Mouse (Mus musculus) liver (tissue): ENCODE results near the gene Hlcs.

Experiments
- DNase-seq: peaks from one replicate; pipeline ENCODE4 v3.0.0-alpha.2; 2020; ENCODE audit warnings: mixed read lengths

Gene Hlcs

GRCm38 (mm10) chr16:94195913-94196312, 117.5 kb downstream of the Hlcs start:
- DNase-seq = no peak

- DNase-seq = no peak
Observed at GRCm38 (mm10) chr16:94191379-94192315, 121.7 kb downstream of the Hlcs start.

- DNase-seq = no peak
Observed at GRCm38 (mm10) chr16:94190256-94190655, 123.1 kb downstream of the Hlcs start.

- DNase-seq = no peak
Observed at GRCm38 (mm10) chr16:94186526-94186925, 126.8 kb downstream of the Hlcs start.

GRCm38 (mm10) chr16:94185430-94185829, 127.9 kb downstream of the Hlcs start:
- DNase-seq = peak; percentile 17

- no peak for DNase-seq
Observed at GRCm38 (mm10) chr16:94180122-94180870, 133.1 kb downstream of the Hlcs start.

GRCm38 (mm10) chr16:94179341-94180121, 133.8 kb downstream of the Hlcs start:
- DNase-seq = no peak

GRCm38 (mm10) chr16:94178441-94179220, 134.7 kb downstream of the Hlcs start:
- DNase-seq = no peak

- no peak for DNase-seq
Observed at GRCm38 (mm10) chr16:94176997-94177857, 136.1 kb downstream of the Hlcs start.

- DNase-seq = no peak
Observed at GRCm38 (mm10) chr16:94175366-94175986, 137.9 kb downstream of the Hlcs start.

- DNase-seq = no peak
Observed at GRCm38 (mm10) chr16:94173361-94173760, 140.0 kb downstream of the Hlcs start.

- no peak for DNase-seq
Observed at GRCm38 (mm10) chr16:94170218-94170617, 143.2 kb downstream of the Hlcs start.

- no peak for DNase-seq
Observed at GRCm38 (mm10) chr16:94168655-94169545, 144.5 kb downstream of the Hlcs start.

- no peak for DNase-seq
Observed at GRCm38 (mm10) chr16:94164978-94165377, 148.4 kb downstream of the Hlcs start.

GRCm38 (mm10) chr16:94164236-94164635, 149.1 kb downstream of the Hlcs start:
- no peak for DNase-seq

- DNase-seq = no peak
Observed at GRCm38 (mm10) chr16:94163051-94163450, 150.3 kb downstream of the Hlcs start.

GRCm38 (mm10) chr16:94162000-94162399, 151.4 kb downstream of the Hlcs start:
- DNase-seq = no peak

- no peak for DNase-seq
Observed at GRCm38 (mm10) chr16:94157819-94158218, 155.6 kb downstream of the Hlcs start.

- no peak for DNase-seq
Observed at GRCm38 (mm10) chr16:94155041-94155653, 158.2 kb downstream of the Hlcs start.
